Mouse (Mus musculus): ENCODE data around the gene Washc2. TPM values are rescaled to one million over a fixed set of nuclear protein-coding genes. Genes with fewer than 3 reads are reported as not detected.

The Washc2 gene
- polyA plus RNA-seq, 1 experiment, result 50.0 TPM

GRCm38 (mm10) chr6:116240371-116240770 is 32.5 kb downstream of the Washc2 start:
- Histone ChIP-seq H3K4me1 (ENCODE audit: control insufficient read depth, insufficient read depth, low read length) (peaks cover 3% of the 10 kb centered on the region; the same call in 1 of the 2 replicates), H3K4me3 (ENCODE audit: insufficient read depth, low read length) (no peak overlapping the region), H3K27ac (ENCODE audit: insufficient read depth, low read length) (no peak overlapping the region)
- no peak for TF ChIP-seq CTCF (IDR thresholded peaks at IDR 0.05; ENCODE audit: borderline replicate concordance, insufficient read depth, low read length)
- TF ChIP-seq POLR2A (IDR thresholded peaks at IDR 0.05; ENCODE audit: low read depth, low read length), result no peak

DNA sequence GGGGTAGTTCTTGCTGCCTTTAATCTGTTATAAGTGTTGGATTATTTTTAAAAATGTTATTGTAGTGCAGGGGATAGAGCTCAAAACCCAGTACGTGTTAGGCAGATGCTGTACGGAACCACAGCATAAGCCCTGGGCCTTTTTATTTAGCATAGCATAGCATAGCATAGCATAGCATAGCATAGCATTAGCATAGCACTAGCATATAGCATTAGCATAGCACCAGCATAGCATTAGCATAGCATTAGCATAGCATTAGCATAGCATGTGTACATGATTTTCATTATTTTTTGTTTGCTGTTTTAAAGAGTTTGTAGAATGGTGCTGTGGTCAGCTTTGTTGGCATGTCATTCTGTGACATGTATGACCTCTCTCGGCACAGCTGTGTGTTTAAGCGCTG is 51.8 kb downstream of the Washc2 start:
- Histone ChIP-seq H3K4me1 (ENCODE audit: control insufficient read depth, insufficient read depth, low read length) (no peaks in the 10 kb centered on the region), H3K4me3 (ENCODE audit: insufficient read depth, low read length) (no peak overlapping the region), H3K27ac (ENCODE audit: insufficient read depth, low read length) (no peak overlapping the region)
- TF ChIP-seq CTCF (IDR thresholded peaks at IDR 0.05; ENCODE audit: borderline replicate concordance, insufficient read depth, low read length) (no peak), POLR2A (IDR thresholded peaks at IDR 0.05; ENCODE audit: low read depth, low read length) (no peak)

DNA sequence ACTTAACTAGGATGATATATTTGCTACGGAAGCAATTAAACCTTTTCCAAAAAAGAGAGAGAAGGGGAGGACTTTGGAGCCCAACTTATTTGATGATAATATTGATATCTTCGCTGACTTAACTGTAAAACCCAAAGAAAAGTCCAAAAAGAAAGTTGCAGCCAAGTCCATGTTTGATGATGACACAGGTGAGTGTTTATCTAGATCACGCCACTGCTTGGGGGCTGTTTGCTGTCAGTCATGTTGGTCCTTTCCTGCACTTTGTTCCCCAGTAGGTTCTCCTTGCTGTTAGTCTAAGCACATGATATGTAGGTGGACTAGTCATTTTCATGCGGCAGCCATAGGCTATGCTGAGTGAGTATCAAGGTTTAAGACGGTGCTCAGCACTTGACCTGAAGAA is 52.6 kb downstream of the Washc2 start:
- Histone ChIP-seq H3K27ac (ENCODE audit: insufficient read depth, low read length) (no peak overlapping the region), H3K4me1 (ENCODE audit: control insufficient read depth, insufficient read depth, low read length) (no peaks in the 10 kb centered on the region), H3K4me3 (ENCODE audit: insufficient read depth, low read length) (no peak overlapping the region)
- no peak for TF ChIP-seq POLR2A (IDR thresholded peaks at IDR 0.05; ENCODE audit: low read depth, low read length)
- TF ChIP-seq CTCF (IDR thresholded peaks at IDR 0.05; ENCODE audit: borderline replicate concordance, insufficient read depth, low read length), result no peak

DNA sequence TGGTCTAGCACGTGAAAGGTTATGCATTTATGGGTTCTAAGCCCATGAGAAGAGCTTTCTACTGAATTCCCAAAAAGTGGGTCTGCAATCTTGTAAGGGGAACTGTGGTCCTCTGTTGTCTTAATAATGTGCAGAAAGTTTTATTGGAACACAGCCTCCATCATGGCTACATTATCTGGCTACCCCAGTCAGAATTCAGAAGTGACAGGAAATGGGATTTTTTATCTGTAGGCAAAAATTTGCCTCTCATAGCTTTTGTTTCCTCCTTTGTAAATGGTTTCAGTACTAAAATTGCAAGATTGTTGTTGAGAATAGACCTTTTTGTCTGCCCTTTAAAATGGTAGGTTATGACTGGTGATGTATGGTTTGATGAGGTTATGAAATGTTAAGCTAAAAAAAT is 55.0 kb downstream of the Washc2 start:
- TF ChIP-seq POLR2A (IDR thresholded peaks at IDR 0.05; ENCODE audit: low read depth, low read length) (no peak), CTCF (IDR thresholded peaks at IDR 0.05; ENCODE audit: borderline replicate concordance, insufficient read depth, low read length) (no peak)
- Histone ChIP-seq H3K27ac (ENCODE audit: insufficient read depth, low read length) (no peak overlapping the region), H3K4me3 (ENCODE audit: insufficient read depth, low read length) (no peak overlapping the region), H3K4me1 (ENCODE audit: control insufficient read depth, insufficient read depth, low read length) (peaks cover 6% of the 10 kb centered on the region; the same call in 1 of the 2 replicates)

DNA sequence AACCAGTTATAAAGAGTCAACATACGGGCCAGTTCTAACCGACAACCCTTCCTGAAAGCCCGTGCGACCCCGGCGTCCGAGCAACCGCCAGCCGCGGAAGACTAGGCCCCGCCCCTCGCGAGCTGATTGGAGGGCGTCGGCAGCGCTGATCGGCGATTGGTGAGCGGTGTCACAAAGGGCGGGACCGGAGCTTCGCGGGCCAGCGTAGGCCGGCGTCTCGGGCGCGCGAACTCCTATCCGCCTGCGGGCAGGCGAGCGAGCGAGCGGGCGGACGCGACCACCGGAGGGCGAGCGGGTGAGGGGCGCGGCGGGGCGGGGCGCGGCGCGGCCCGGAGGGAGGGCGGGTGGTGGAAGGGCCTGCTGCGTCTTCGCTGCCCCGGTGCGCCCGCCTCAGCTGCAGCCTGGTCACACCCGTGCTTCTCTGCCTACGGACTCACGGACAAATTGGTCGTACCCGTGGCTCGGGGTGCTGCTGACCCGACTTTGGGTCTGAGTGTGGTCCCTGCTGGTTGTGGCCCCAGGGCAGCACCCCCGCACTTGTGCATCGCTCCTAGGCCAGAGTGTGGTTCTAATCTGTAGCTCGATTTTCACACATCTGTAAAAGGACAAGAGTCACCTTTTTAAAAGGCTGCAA is 56.3 kb downstream of the Washc2 start, which contains the start of gene Zfand4:
Gene Zfand4 (plus strand): TSS at position 205 of the 634 bp plus-strand sequence.
- Histone ChIP-seq H3K4me3 (ENCODE audit: insufficient read depth, low read length) (peak within 1 kb of the TSS; percentile 61), H3K27ac (ENCODE audit: insufficient read depth, low read length) (no peak within 1 kb of the TSS), H3K4me1 (ENCODE audit: control insufficient read depth, insufficient read depth, low read length) (peaks cover 6% of the 10 kb centered on the region; the same call in 1 of the 2 replicates)
- TF ChIP-seq CTCF (IDR thresholded peaks at IDR 0.05; ENCODE audit: borderline replicate concordance, insufficient read depth, low read length) (no peak), POLR2A (IDR thresholded peaks at IDR 0.05; ENCODE audit: low read depth, low read length) (peak; percentile 52; the same call in 1 of the 2 replicates)

- no peak for TF ChIP-seq CTCF (IDR thresholded peaks at IDR 0.05; ENCODE audit: borderline replicate concordance, insufficient read depth, low read length)
- TF ChIP-seq POLR2A (IDR thresholded peaks at IDR 0.05; ENCODE audit: low read depth, low read length), result no peak
- H3K4me3 ChIP-seq (ENCODE audit: insufficient read depth, low read length), result no peak overlapping the region
- H3K4me1 ChIP-seq (ENCODE audit: control insufficient read depth, insufficient read depth, low read length), result peaks cover 6% of the 10 kb centered on the region; the same call in 1 of the 2 replicates
- H3K27ac ChIP-seq (ENCODE audit: insufficient read depth, low read length), result no peak overlapping the region
These were observed 57.0 kb downstream of the Washc2 start for GRCm38 (mm10) chr6:116264836-116265235.

DNA sequence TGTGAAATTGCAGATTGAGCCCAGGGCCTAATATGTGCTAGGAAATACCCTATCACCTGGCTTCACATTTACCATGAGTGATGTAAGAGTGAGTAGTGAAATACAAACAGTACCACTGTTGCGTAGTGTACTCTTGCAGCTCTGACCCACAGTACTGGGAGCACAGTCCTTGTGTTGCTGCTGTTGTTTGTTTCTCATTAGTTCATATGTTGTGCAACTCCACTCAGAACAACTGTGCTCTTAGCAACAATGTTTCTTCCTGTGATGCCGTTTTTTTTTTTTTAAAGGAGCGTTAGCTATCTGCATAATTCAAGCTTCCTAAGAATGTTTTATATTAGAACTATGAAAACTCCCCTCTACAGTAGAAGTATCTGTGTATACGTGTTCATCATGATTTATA is 57.8 kb downstream of the Washc2 start:
- TF ChIP-seq CTCF (IDR thresholded peaks at IDR 0.05; ENCODE audit: borderline replicate concordance, insufficient read depth, low read length), result no peak
- TF ChIP-seq POLR2A (IDR thresholded peaks at IDR 0.05; ENCODE audit: low read depth, low read length), result no peak
- H3K4me3 ChIP-seq (ENCODE audit: insufficient read depth, low read length), result no peak overlapping the region
- H3K27ac ChIP-seq (ENCODE audit: insufficient read depth, low read length), result no peak overlapping the region
- peaks cover 6% of the 10 kb centered on the region; the same call in 1 of the 2 replicates for H3K4me1 ChIP-seq (ENCODE audit: control insufficient read depth, insufficient read depth, low read length)

DNA sequence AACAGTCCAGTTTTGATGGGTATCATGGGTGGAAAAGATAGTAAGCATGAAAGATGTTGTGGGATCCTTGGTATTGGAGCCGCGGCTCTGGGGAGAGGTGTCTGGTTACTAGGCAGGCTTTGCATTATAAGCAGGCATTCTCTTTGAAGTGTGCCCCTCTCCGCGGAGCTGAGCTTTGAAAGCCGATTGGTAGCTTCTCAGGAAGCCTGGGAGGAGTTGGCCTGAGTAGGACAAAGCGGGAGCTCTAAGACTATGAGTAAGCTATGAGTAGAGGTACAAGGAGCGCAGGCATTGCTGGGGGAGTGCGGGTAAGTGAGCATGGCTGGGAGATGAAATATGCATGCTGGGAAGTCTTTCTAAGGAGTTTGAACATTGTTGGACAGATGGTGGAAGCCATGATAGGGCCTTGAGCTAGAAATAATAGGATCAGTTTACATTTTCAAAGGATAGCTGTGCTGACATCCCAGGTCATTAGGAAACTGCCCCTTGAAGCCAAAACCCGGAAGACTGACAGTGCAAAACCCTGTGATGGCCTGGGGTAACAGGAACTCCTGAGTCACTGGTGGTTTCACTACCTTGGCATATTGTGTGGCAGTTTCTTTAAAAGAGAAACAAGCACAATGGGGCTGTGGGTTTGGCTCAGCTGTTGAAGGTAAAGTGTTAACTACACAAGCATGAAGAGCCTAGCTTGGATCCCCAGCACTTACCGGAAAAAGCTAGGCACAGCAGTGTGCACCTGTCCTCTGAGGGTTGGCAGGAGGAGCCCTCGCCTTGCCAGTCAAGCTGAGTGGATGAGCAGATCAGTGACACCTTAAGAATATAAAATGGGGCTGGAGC is 58.7 kb downstream of the Washc2 start:
- TF ChIP-seq CTCF (IDR thresholded peaks at IDR 0.05; ENCODE audit: borderline replicate concordance, insufficient read depth, low read length) (no peak), POLR2A (IDR thresholded peaks at IDR 0.05; ENCODE audit: low read depth, low read length) (no peak)
- no peak overlapping the region for H3K4me3 ChIP-seq (ENCODE audit: insufficient read depth, low read length)
- H3K27ac ChIP-seq (ENCODE audit: insufficient read depth, low read length), result peak overlapping the region; percentile 44; the same call in 1 of the 2 replicates
- peaks cover 6% of the 10 kb centered on the region; the same call in 1 of the 2 replicates for H3K4me1 ChIP-seq (ENCODE audit: control insufficient read depth, insufficient read depth, low read length)

DNA sequence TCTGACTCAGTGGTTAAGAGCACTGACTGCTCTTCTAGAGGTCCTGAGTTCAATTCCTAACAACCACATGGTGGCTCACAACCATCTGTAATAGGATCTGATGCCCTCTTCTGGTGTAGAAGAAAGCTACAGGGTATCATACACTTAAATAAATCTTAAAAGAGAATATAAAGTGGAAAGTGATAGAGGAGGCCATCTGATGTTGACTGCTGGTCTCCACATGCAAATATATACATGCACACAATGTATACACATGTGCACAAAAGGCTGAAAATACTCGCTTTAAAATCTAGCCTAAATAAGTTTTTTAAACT is 59.2 kb downstream of the Washc2 start:
- Histone ChIP-seq H3K27ac (ENCODE audit: insufficient read depth, low read length) (no peak overlapping the region), H3K4me3 (ENCODE audit: insufficient read depth, low read length) (no peak overlapping the region), H3K4me1 (ENCODE audit: control insufficient read depth, insufficient read depth, low read length) (peaks cover 6% of the 10 kb centered on the region; the same call in 1 of the 2 replicates)
- TF ChIP-seq CTCF (IDR thresholded peaks at IDR 0.05; ENCODE audit: borderline replicate concordance, insufficient read depth, low read length), result no peak
- no peak for TF ChIP-seq POLR2A (IDR thresholded peaks at IDR 0.05; ENCODE audit: low read depth, low read length)

- Histone ChIP-seq H3K4me3 (ENCODE audit: insufficient read depth, low read length) (no peak overlapping the region), H3K27ac (ENCODE audit: insufficient read depth, low read length) (no peak overlapping the region), H3K4me1 (ENCODE audit: control insufficient read depth, insufficient read depth, low read length) (no peaks in the 10 kb centered on the region)
- no peak for TF ChIP-seq CTCF (IDR thresholded peaks at IDR 0.05; ENCODE audit: borderline replicate concordance, insufficient read depth, low read length)
- TF ChIP-seq POLR2A (IDR thresholded peaks at IDR 0.05; ENCODE audit: low read depth, low read length), result no peak
These were observed 67.9 kb downstream of the Washc2 start for GRCm38 (mm10) chr6:116275695-116276094.

All from embryonic fibroblast, embryonic 13.5 days (primary cell).